Mouse (Mus musculus) naive thymus-derived CD4-positive, alpha-beta T cell, adult 2 months (primary cell): ENCODE measurements around the gene Gm21870.
"Not testable (repeated sequence)": the region's sequence is repeated elsewhere in the genome, so short reads cannot be mapped to it uniquely, and the experiment has no call there.

Source experiments
- DNase-seq: peaks from one replicate; pipeline ENCODE4 v3.0.0-alpha.2; 2011; ENCODE audit warnings: low read depth

The Gm21870 gene

GRCm38 (mm10) chrX:33986716-33987115 lies at the start of gene Gm21870:
Gene Gm21870 (minus strand): TSS chrX:33986816.
- DNase-seq: not testable (repeated sequence)

DNA sequence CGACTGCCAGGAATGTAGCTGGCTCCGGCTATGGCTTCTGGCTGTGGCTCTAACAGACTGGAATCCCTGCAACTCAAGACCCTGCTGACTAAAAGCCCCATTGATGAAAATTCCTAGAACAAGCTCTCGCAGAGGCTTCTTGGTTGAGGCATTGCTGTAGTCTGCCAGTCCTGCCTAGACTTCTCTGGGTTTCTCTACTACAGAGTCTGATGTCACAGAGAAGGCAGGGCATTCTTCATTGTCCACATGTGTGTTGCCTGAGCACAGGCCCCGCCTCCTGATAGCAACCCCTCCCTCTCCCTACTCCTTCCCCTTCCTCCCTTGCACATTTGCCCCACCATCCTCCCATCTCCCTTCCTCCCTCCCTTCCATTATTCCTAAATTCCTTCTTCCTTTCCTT lies 30.2 kb downstream of the Gm21870 start, which contains the start of gene Btbd35f6:
Gene Btbd35f6, minus strand, starts transcription at position 101 of the 400 bp plus-strand sequence.
- not testable (repeated sequence) for DNase-seq
